Mouse (Mus musculus): ENCODE measurements around the gene Itsn1. TPM values are rescaled to one million over a fixed set of nuclear protein-coding genes. Genes with fewer than 3 reads are reported as not detected.

Itsn1 gene
- total and polyA plus RNA-seq, 2 experiments from 2014 or later = 11.9 to 64.7 TPM

DNA sequence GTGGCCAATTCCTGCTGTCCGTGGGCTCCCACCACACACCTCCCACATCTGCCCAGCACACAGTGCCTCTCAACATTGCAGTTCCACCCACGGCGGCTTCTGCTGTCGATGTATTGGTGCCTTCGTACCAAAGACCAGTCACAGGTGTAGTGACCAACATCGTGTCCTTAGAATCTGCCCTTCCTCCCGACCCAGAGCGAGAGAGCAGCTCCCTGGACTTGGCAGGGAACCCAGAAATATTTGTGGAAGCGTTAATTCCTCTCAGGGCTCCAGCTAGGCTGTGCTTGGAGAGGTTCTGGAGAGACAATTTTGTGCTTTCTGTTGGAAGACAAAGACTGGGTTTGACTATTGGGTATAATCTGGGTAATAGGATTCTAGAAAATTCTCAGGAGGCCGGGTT, 217.2 kb downstream of the Itsn1 start:
- Histone ChIP-seq H3K4me2 (ENCODE audit: low read depth, low read length) (no peak overlapping the region), H3K36me3 (replicated peaks; ENCODE audit: control insufficient read depth, insufficient read depth, low read length) (no peaks in the 10 kb centered on the region), H3K27me3 (ENCODE audit: control insufficient read depth, insufficient read depth, low read length) (no peaks in the 10 kb centered on the region), H3K27ac (ENCODE audit: low read depth) (no peak overlapping the region), H3K9ac (replicated peaks; ENCODE audit: low read depth, low read length) (no peak overlapping the region), H3K4me1 (ENCODE audit: control insufficient read depth, insufficient read depth) (no peaks in the 10 kb centered on the region), H3K9me3 (replicated peaks; ENCODE audit: control insufficient read depth, low read length) (no peaks in the 10 kb centered on the region), H3K4me3 (ENCODE audit: low read depth, low read length) (no peak overlapping the region)
- WGBS = 56% methylated on average over 10 of the region's 10 CpGs
- ATAC-seq (ENCODE audit: insufficient read depth, low read depth) (no peak), DNase-seq (ENCODE audit: low spot score) (no peak)
- TF ChIP-seq EP300 (IDR thresholded peaks at IDR 0.05; ENCODE audit: low read depth) (no peak), CTCF (IDR thresholded peaks at IDR 0.05; ENCODE audit: low read depth) (no peak)

GRCm38 (mm10) chr16:91947093-91947492, 218.0 kb downstream of the Itsn1 start:
- 77% methylated on average over 11 of the region's 11 CpGs for WGBS
- no peak overlapping the region for H3K4me3 ChIP-seq (ENCODE audit: low read depth, low read length)
- no peaks in the 10 kb centered on the region for H3K27me3 ChIP-seq (ENCODE audit: control insufficient read depth, insufficient read depth, low read length)
- H3K4me2 ChIP-seq (ENCODE audit: low read depth, low read length) = no peak overlapping the region
- H3K36me3 ChIP-seq (replicated peaks; ENCODE audit: control insufficient read depth, insufficient read depth, low read length) = no peaks in the 10 kb centered on the region
- H3K27ac ChIP-seq (ENCODE audit: low read depth) = no peak overlapping the region
- ATAC-seq (ENCODE audit: insufficient read depth, low read depth) (no peak), DNase-seq (ENCODE audit: low spot score) (no peak)
- H3K9me3 ChIP-seq (replicated peaks; ENCODE audit: control insufficient read depth, low read length) = no peaks in the 10 kb centered on the region
- no peaks in the 10 kb centered on the region for H3K4me1 ChIP-seq (ENCODE audit: control insufficient read depth, insufficient read depth)
- TF ChIP-seq CTCF (IDR thresholded peaks at IDR 0.05; ENCODE audit: low read depth) = no peak
- TF ChIP-seq EP300 (IDR thresholded peaks at IDR 0.05; ENCODE audit: low read depth) = no peak
- H3K9ac ChIP-seq (replicated peaks; ENCODE audit: low read depth, low read length) = no peak overlapping the region

- Histone ChIP-seq H3K4me3 (ENCODE audit: low read depth, low read length) (no peak overlapping the region), H3K4me2 (ENCODE audit: low read depth, low read length) (no peak overlapping the region), H3K9me3 (replicated peaks; ENCODE audit: control insufficient read depth, low read length) (no peaks in the 10 kb centered on the region; the same call in 1 of the 2 replicates), H3K36me3 (replicated peaks; ENCODE audit: control insufficient read depth, insufficient read depth, low read length) (no peaks in the 10 kb centered on the region), H3K27ac (ENCODE audit: low read depth) (no peak overlapping the region), H3K4me1 (ENCODE audit: control insufficient read depth, insufficient read depth) (no peaks in the 10 kb centered on the region), H3K9ac (replicated peaks; ENCODE audit: low read depth, low read length) (no peak overlapping the region), H3K27me3 (ENCODE audit: control insufficient read depth, insufficient read depth, low read length) (no peaks in the 10 kb centered on the region)
- ATAC-seq (ENCODE audit: insufficient read depth, low read depth) (no peak), DNase-seq (ENCODE audit: low spot score) (no peak)
- TF ChIP-seq CTCF (IDR thresholded peaks at IDR 0.05; ENCODE audit: low read depth) = no peak
- TF ChIP-seq EP300 (IDR thresholded peaks at IDR 0.05; ENCODE audit: low read depth) = no peak
- 84% methylated on average over 4 of the region's 4 CpGs for WGBS
Observed at GRCm38 (mm10) chr16:91953967-91954366, 224.9 kb downstream of the Itsn1 start.

DNA sequence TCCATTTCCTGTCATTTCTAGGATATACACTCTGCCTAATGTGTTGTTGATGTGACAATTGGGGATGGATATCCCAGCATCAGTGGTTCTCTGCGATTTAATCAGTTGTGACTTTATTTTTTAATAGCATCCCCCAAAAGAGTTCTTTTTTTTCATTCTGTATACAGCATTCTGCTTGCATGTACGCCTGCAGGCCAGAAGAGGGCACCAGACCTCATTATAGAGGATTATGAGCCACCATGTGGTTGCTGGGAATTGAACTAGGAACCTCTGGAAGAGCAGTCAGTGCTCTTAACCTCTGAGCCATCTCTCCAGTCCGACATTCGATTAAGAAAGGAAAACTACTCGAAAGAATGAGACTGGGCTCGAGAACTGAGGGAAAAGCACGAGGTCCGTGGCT, 225.7 kb downstream of the Itsn1 start:
- H3K27ac ChIP-seq (ENCODE audit: low read depth) = no peak overlapping the region
- no peaks in the 10 kb centered on the region; the same call in 1 of the 2 replicates for H3K9me3 ChIP-seq (replicated peaks; ENCODE audit: control insufficient read depth, low read length)
- H3K4me3 ChIP-seq (ENCODE audit: low read depth, low read length) = no peak overlapping the region
- TF ChIP-seq CTCF (IDR thresholded peaks at IDR 0.05; ENCODE audit: low read depth) = no peak
- no peak for TF ChIP-seq EP300 (IDR thresholded peaks at IDR 0.05; ENCODE audit: low read depth)
- no peaks in the 10 kb centered on the region for H3K36me3 ChIP-seq (replicated peaks; ENCODE audit: control insufficient read depth, insufficient read depth, low read length)
- H3K4me1 ChIP-seq (ENCODE audit: control insufficient read depth, insufficient read depth) = no peaks in the 10 kb centered on the region
- 79% methylated on average over 8 of the region's 8 CpGs for WGBS
- ATAC-seq (ENCODE audit: insufficient read depth, low read depth) (no peak), DNase-seq (ENCODE audit: low spot score) (no peak)
- H3K9ac ChIP-seq (replicated peaks; ENCODE audit: low read depth, low read length) = no peak overlapping the region
- H3K4me2 ChIP-seq (ENCODE audit: low read depth, low read length) = no peak overlapping the region
- no peaks in the 10 kb centered on the region for H3K27me3 ChIP-seq (ENCODE audit: control insufficient read depth, insufficient read depth, low read length)

DNA sequence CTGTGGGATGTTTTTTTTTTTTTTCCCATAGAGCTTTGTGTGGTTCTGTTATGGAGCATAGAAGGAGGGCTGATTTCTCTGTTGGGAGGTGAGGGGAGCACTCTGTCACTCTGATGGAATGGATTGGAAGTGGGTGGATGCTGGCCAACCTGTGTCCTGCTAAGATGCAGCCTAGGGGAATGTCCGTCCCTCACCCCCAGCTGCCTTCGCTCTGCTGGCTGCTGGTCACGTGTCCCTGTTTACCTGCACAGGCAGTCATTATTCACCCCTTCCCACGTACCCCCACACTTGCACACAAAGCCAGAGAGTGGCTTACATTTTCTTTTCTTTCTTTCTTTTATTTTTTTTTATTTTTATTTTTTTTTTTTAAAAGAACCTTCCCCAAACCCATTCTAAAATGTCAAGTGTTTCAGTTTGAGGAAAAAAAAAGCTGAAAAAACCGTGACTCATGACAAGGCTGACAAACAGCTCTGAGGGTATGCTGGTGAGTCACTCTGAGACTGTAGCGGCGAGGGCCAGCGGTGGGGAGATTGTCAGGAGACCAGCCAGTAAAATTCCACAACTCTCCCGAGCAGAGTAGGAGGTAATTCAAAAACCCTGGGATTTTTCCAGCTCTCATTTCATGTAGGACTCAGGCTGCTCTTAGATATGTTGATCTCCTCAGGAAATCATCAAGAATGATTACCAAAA, 233.3 kb downstream of the Itsn1 start:
- no peaks in the 10 kb centered on the region for H3K27me3 ChIP-seq (ENCODE audit: control insufficient read depth, insufficient read depth, low read length)
- peak; percentile 62; the same call in 1 of the 2 replicates for ATAC-seq (ENCODE audit: insufficient read depth, low read depth)
- H3K36me3 ChIP-seq (replicated peaks; ENCODE audit: control insufficient read depth, insufficient read depth, low read length) = no peaks in the 10 kb centered on the region
- no peak overlapping the region for H3K4me2 ChIP-seq (ENCODE audit: low read depth, low read length)
- no peak overlapping the region for H3K27ac ChIP-seq (ENCODE audit: low read depth)
- DNase-seq (ENCODE audit: low spot score) = peak; percentile 39
- no peak for TF ChIP-seq CTCF (IDR thresholded peaks at IDR 0.05; ENCODE audit: low read depth)
- TF ChIP-seq EP300 (IDR thresholded peaks at IDR 0.05; ENCODE audit: low read depth) = no peak
- no peaks in the 10 kb centered on the region for H3K4me1 ChIP-seq (ENCODE audit: control insufficient read depth, insufficient read depth)
- H3K9ac ChIP-seq (replicated peaks; ENCODE audit: low read depth, low read length) = no peak overlapping the region
- H3K4me3 ChIP-seq (ENCODE audit: low read depth, low read length) = no peak overlapping the region
- 16% methylated on average over 9 of the region's 9 CpGs for WGBS
- H3K9me3 ChIP-seq (replicated peaks; ENCODE audit: control insufficient read depth, low read length) = no peaks in the 10 kb centered on the region; the same call in 1 of the 2 replicates

Data from heart, postnatal 0 days (tissue).